Mouse (Mus musculus) urinary bladder, postnatal 36 days (tissue): ENCODE results near the gene Gm9918.
"Not testable (repeated sequence)": the region's sequence is repeated elsewhere in the genome, so short reads cannot be mapped to it uniquely, and the experiment has no call there.

ENCODE experiments used
- DNase-seq, 2 experiments: peaks; one replicate each; pipeline ENCODE4 v3.0.0; 2022; ENCODE audit warnings: low spot score in 2 of 2, mixed read lengths in 1 of 2

Gene Gm9918

DNA sequence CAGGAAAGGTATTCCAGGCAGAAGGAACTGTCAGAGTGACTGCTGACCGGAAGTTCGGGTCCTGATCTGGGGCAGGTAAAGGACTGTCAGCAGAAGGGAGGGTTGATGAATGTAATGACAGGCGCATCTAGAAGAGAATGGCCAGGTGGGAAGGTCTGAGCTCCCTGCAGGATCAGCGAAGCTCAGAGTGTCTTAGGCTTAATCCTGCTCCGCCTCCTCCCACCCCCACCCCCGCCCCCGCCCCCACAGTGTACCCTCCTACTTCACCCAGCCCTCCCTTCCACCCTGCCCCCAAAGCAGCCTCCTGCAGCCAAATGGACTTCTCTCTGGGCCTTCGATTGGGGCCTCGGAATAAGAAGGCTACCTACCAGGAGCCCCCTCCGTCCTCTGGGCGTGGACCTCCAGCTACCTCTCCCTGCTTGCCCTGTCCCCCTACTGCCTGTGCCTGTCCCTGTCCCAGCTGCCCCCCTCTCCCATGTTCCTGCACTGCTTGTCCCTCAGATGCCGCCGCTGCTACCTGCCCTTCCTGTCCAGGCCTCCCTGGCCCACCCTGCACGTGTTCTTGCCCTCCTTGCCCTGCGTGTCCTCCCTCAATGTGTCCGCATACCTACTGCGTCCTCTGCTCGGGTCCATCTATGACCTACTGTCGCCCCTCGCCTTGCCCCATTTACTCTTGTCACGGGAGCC lies at the start of gene Gm9918:
Gm9918 (plus strand) TSS at position 290 of the 687 bp plus-strand sequence.
- DNase-seq: no peak

- DNase-seq: no peak
Measured at GRCm38 (mm10) chr15:102222386-102222785, 48.0 kb upstream of the Gm9918 start.

DNA sequence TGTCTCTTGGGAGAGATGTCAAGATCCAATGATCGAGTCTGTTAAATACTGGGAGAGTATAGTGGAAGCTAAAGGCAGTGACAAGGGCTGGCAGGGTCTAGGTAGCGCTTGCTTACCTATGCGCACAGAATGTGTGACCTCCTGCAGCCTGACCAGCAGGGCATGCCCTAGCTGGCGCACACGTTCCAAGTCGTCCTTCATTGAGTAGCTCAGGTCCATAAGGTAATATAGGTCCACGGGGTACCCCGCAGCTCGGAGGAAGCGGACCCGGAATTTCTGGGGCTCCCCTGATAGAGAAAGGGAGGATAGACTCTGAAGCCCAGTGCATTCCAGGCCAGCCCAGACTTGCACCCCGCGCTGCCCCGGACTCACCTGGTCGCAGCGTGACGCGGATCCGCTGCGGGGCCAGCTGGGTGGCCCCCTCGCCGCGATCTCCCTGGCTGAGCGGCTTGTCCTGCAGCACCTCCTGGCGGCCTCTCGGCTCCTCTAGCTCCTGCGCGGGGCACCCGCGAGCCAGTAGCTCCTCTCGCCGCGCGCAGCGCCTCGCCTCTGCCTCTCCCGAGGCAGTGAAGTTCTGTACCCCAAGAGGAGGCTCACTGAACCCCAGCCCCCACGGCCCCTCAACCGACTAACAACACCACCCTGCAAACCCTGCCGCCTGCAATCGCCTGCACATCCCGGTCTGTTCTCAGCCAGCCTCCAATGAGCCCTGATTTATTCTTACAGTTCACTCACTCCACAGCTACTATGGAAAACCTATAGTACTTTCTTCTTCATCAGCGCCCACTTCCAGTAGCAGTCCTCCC lies 46.0 kb upstream of the Gm9918 start:
- DNase-seq: peak; percentile 72 to 84

- no peak for DNase-seq
Measured at GRCm38 (mm10) chr15:102224992-102225617, 45.3 kb upstream of the Gm9918 start.

DNA sequence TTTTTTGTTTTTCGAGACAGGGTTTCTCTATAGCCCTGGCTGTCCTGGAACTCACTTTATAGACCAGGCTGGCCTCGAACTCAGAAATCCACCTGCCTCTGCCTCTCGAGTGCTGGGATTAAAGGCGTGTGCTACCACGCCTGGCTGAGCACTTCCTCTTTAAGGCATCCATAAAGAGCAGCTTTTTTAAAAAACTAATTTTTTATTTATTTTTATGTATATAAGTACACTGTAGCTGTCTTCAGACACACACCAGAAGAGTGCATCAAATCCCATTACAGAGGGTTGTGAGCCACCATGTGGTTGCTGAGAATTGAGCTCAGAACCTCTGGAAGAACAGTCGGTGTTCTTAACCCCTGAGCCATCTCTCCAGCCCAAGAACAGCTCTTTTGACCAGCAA lies 44.7 kb upstream of the Gm9918 start:
- not testable (repeated sequence) for DNase-seq

- no peak for DNase-seq
Measured at GRCm38 (mm10) chr15:102230408-102231321, 39.7 kb upstream of the Gm9918 start.

- no peak for DNase-seq
Measured at GRCm38 (mm10) chr15:102231748-102232147, 38.6 kb upstream of the Gm9918 start, which contains the start of gene Itgb7. Gene Itgb7 (minus strand): TSS chr15:102231944.

- no peak for DNase-seq
Measured at GRCm38 (mm10) chr15:102232764-102233163, 37.6 kb upstream of the Gm9918 start.

DNA sequence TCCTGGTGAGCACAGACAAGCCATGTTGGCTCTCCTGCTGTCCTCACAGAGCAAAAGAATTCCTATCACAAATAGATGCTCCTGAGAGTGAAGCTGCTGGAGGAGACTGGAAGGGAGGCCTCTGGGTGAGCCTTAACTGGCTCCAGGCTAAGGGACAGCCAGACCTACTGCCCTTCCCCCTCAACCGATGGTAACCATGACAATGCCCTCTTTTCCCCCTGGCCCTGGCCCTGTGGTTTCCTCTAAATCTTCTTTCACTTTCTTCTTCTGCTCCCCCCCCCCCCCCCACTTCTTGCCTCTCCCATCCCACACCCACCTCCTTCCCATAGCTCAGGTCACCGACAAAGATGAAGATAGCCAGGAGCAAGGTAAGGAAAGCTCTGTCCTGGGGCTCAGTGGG lies 36.5 kb upstream of the Gm9918 start:
- DNase-seq: no peak

DNA sequence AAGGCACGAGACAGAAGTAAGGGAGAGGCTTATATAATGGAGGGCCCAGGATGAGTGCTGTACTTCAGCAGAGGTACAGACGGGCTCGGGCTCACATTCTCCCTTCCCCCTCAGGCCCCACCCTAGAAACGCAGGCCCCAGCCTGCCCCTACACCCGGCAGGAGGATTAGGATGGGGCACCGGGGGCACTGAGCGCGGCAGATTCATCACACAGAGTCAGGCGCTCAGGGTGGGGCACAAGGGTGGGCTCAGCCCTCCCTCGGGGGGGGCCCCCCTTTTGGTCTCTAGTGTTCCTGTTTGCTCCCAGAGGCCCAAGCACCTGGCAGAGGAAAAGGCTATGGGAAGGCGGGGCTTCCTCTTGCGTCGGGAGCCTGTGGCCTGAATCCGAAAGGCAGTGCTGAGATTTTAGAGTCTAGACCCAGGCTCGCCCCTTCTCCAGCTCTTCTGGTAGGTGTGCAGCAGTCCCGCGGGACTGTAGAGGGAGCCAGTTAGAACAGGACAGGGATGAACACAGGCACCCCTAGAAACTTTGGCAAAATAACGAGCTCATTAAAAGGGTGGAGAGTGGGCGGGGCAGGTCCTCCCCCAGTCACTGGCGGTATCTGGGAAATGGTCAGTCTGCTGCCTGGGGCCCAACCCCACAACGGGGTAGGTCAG lies 34.9 kb upstream of the Gm9918 start:
- peak; percentile 54 to 62 for DNase-seq

DNA sequence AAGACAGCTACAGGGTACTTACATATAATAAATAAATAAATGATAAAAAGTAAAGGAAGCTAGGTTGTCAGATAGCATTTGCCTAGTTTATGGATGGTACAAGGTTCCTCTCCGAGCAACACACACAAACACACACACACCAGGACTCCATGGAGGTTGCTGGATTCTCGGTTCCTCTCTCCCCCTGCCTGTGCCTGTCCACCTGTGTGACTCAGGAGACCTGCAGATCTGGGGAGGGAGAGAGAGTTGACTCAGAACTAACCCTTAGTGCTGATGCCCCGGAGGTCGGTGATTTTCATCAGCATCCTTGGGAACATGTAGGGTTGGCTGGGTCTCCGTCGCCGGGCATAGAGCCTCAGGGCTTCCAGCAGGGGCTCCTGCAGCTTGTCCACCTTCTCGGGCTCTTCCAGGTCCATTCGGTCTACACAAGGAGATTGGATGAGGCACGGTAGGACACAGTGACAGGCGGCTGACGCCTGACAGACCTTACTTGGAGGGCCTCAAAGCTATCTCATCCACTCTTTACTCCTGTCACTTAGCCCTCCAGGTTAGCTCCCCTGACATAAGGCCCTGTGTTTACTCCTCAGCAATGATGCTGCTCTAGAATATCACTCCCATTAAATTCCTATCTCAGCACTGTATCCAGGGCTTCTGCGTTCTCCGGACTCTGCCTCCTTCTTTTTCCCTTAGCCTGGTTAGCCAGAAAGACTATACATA lies 31.7 kb upstream of the Gm9918 start:
- DNase-seq: no peak

DNA sequence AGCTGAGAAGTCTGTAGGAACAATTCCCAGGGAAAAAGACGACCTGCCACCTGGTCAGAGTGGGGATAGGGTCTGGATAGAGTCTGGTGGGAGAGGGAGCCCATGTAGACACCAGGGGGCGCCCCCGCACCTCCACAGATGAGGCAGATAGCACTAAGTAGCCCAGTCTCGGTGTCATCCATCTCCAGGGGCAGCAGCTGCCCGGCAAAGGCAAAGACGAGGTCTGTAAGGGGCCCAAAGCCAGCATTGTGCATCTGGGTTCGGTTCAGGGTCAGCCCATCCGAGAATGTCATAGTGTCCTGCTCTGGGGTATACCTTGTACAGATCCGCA lies 31.1 kb upstream of the Gm9918 start:
- peak in 1 of 2 experiments; percentile 75 for DNase-seq

DNA sequence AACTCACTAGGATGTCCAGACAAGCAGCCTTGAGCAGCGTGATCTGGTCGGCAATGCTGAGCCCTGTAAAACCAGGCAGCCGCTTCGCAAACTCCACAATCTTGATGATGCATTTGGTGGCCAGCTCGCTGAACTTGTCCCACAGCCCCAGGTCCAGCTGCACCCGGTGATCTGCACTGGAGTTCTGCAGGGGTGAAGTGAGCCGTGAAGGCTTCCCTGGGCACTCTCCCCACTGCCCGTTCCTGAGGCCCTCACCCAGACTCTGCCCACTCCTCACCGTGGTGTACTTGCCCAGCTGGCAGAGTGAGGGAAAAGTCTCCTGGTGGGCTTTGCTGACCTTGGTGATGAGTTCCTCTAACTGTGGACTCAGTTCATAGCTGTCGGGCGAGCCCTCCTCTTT lies 30.5 kb upstream of the Gm9918 start:
- no peak for DNase-seq

DNA sequence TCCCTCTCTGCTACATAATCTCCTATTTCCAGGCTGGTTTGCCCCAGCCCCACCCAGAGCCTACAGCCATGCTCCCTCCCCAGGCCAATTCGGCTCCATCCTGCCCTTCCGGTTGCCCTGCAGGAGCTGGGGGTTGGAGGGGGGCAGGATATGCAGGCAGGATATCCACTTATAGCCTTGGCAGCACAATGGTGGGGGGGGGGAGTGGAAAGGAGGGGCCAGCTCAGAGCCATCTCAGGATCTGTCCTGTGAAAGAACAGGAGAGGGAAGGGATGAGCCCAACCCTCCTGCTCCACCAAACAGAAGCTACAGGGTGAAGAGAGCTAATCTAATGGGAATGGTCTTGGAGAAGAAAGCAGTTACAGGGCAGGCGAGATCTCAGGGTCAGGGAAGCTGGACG lies 29.8 kb upstream of the Gm9918 start:
- no peak for DNase-seq

DNA sequence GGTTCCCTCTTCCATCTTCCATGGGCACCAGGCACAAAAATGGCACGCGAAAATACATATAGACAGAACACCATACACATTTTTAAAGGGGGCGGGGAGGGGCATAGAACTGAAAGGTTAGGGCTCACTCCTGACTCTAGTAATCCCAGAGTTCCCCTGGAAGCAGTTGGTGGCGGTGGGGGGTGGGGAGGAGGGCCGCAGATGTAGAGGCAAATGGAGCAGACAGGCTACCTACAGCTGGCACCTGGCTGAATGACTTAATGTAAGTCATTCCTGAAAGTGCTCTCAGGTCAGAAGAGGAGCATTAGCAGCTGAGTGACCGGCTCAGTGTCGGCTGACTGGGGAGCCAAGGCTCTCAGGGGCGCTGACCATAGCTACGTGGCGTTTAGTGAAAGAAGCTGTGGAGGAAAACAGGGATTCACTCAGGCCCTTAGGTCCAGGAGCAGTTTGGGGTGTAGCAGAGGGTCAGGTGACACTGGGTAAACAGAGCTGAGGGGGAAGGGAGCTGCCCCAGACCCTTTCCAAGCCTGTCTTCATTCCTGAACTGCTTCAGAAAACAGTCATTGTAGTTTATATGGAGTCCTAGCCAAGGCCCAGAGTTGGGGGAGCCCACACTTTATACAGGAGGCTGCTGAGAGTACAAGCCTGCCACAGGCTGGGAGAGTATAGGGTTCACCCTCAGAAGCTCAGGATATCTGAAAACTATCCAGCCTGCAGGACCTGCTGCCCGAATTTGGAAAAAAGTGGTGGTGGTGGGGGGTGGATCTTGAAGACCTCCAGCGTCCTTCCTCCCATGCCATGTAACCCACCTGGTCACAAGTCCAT lies 27.7 kb upstream of the Gm9918 start:
- no peak for DNase-seq

- DNase-seq: peak; percentile 78 to 89
Measured at GRCm38 (mm10) chr15:102243229-102244190, 26.9 kb upstream of the Gm9918 start.

DNA sequence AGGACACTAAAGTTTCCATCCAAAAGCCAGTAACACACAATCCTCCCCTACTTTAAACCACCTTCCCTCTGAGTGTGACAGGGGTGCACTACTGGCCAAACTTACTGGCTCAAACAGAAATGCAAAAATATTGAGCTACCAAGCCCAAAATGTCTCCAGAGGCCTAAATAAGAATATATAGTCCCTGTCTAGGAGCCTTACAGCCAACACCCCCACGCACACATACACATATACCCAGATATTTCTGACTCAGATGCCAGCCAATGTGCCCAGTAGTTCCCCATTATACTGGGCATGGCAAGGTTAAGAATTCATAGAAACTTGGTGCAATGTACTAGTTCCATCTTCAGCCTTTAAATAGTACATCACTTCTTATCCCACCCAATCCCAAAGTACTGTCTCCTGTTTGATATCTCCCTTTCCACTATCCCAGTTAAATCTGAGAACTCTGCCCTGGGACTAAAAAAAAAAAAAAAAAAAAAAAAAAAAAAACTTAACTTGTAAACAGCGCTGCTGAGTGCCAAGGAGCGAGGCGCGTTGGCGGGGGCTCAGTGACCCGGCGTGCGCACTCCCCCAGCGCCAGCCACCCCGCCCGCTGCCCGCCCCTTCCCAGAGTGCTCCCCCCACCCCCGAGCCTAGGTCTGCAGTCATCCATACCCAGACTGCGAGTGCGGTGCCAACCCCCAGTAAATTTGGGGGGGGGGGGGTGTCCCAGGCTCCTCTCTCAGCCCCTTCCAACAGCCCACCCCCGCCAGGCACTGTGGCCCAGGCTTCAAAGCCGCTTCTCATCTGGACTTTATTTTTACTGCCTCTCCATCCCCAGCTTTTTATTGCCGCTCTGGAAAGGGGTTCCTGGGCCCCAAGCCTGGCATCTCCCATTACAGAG lies 25.8 kb upstream of the Gm9918 start:
- DNase-seq: no peak
